Mouse (Mus musculus): Measurements from ENCODE around the gene Dpp8. TPM values are rescaled to one million over a fixed set of nuclear protein-coding genes. Genes with fewer than 3 reads are reported as not detected.

Dpp8 gene
- total and polyA plus RNA-seq, 3 experiments, result 36.0 to 53.2 (median 39.9) TPM

DNA sequence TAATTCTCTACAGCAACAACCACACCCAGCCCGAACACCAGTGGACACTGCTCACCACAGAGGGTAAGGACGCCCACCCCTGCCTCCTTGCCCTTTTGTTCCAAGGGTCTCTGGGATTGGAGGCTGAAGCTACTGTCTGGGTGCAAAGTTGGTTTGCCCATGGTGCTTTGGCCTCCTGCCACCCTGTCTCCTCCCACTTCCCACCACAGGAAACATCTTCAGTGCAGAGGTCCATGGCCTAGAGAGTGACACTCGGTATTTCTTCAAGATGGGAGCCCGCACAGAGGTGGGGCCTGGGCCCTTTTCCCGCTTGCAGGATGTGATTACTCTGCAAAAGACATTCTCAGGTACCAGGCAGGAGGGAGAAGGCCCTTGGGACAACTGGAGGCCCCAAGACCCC, 99.5 kb downstream of the Dpp8 start:
- in situ Hi-C loops (cut with MboI; ENCODE audit: low pct_ligation_motif_present, low pct_unique_long_range_greater_than_20kb, low sequenced_read_pairs), result no loop called here
- H3K4me3 ChIP-seq (replicated peaks in 1 of 3; ENCODE audit: low read depth in 2 of 3, low read length in 2 of 3, poor library complexity in 1 of 3), result no peak overlapping the region
- no peak overlapping the region for H3K4me2 ChIP-seq (ENCODE audit: insufficient read depth, low read depth, poor library complexity, severe bottlenecking)
- H3K9ac ChIP-seq (ENCODE audit: insufficient read depth, low read depth), result no peak overlapping the region
- no peaks in the 10 kb centered on the region for H3K36me3 ChIP-seq (replicated peaks in 1 of 2; ENCODE audit: control insufficient read depth in 1 of 2, insufficient read depth in 1 of 2, low read length in 1 of 2)
- peaks cover 35% of the 10 kb centered on the region for H3K27me3 ChIP-seq (replicated peaks)
- H3K4me1 ChIP-seq (ENCODE audit: control insufficient read depth in 1 of 2, insufficient read depth in 2 of 2), result peaks cover 18 to 33% of the 10 kb centered on the region in 2 experiments
- no peak for TF ChIP-seq GABPA (IDR thresholded peaks at IDR 0.05; ENCODE audit: insufficient replicate concordance, low read depth, low read length)
- TF ChIP-seq JUN (IDR thresholded peaks at IDR 0.05; ENCODE audit: insufficient read depth, low read depth, low read length), result no peak
- TF ChIP-seq MXI1 (IDR thresholded peaks at IDR 0.05; ENCODE audit: low read depth, low read length), result no peak
- TF ChIP-seq USF2 (conservative IDR thresholded peaks at IDR 0.05; ENCODE audit: low read depth, low read length), result no peak
- no peak for TF ChIP-seq SIN3A (IDR thresholded peaks at IDR 0.05; ENCODE audit: low read length)
- no peak for TF ChIP-seq RAD21 (IDR thresholded peaks at IDR 0.05; ENCODE audit: low read depth, low read length)
- TF ChIP-seq IRF4 (IDR thresholded peaks at IDR 0.05; ENCODE audit: low read depth, low read length), result no peak
- TF ChIP-seq ZNF384 (IDR thresholded peaks at IDR 0.05; ENCODE audit: low read depth, low read length), result no peak
- no peak for TF ChIP-seq MAX (IDR thresholded peaks at IDR 0.05; ENCODE audit: low read length)
- no peak for TF ChIP-seq RCOR1 (conservative IDR thresholded peaks at IDR 0.05; ENCODE audit: low read depth, low read length)
- no peak for TF ChIP-seq USF1 (IDR thresholded peaks at IDR 0.05; ENCODE audit: low read depth, low read length)
- no peak for TF ChIP-seq ZMIZ1 (IDR thresholded peaks at IDR 0.05; ENCODE audit: low read depth, low read length)
- TF ChIP-seq SMC3 (IDR thresholded peaks at IDR 0.05; ENCODE audit: low read depth, low read length), result no peak
- dilution Hi-C loops (cut with MboI; ENCODE audit: extremely low pct_ligation_motif_present, extremely low pct_unique_long_range_greater_than_20kb, low sequenced_read_pairs), result no loop called here
- no peaks in the 10 kb centered on the region for H3K79me2 ChIP-seq (replicated peaks; ENCODE audit: control insufficient read depth, extremely low read depth, insufficient read depth, poor library complexity, severe bottlenecking)
- no peak for DNase-seq (ENCODE audit: extremely low read depth)
- H3K9me3 ChIP-seq (replicated peaks; ENCODE audit: low read length), result no peaks in the 10 kb centered on the region
- no peak overlapping the region for H3K27ac ChIP-seq (ENCODE audit: insufficient read depth, low read depth)

Other genes with a start within 250 kb of the Dpp8 start
- gene Dennd4a, start 221.1 kb upstream of the Dpp8 start, total RNA-seq (2012; rRNA removed), result 24.0 and 37.1 TPM in 2 replicates
- 18.3 and 22.6 TPM in 2 replicates for gene Dennd4a, start 221.1 kb upstream of the Dpp8 start, total RNA-seq (2014; rRNA removed)
- gene Dennd4a, start 221.1 kb upstream of the Dpp8 start, polyA plus RNA-seq (2012; ENCODE audit: insufficient read length, low read depth), result 35.8 and 41.1 TPM in 2 replicates
- under 0.01 and 0.04 TPM in 2 replicates for gene Slc24a1, start 80.8 kb upstream of the Dpp8 start, total RNA-seq (2012; rRNA removed)
- not detected in 2 replicates for gene Slc24a1, start 80.8 kb upstream of the Dpp8 start, total RNA-seq (2014; rRNA removed)
- gene Slc24a1, start 80.8 kb upstream of the Dpp8 start, polyA plus RNA-seq (2012; ENCODE audit: insufficient read length, low read depth), result 0.05 and 0.11 TPM in 2 replicates
- gene Ints14, start 71.5 kb upstream of the Dpp8 start, total RNA-seq (2012; rRNA removed), result 30.1 and 38.2 TPM in 2 replicates
- gene Ints14, start 71.5 kb upstream of the Dpp8 start, total RNA-seq (2014; rRNA removed), result 51.9 and 52.9 TPM in 2 replicates
- gene Ints14, start 71.5 kb upstream of the Dpp8 start, polyA plus RNA-seq (2012; ENCODE audit: insufficient read length, low read depth), result 55.8 and 58.2 TPM in 2 replicates
- 30.4 and 36.5 TPM in 2 replicates for gene Hacd3, start 10.7 kb upstream of the Dpp8 start, total RNA-seq (2012; rRNA removed)
- gene Hacd3, start 10.7 kb upstream of the Dpp8 start, total RNA-seq (2014; rRNA removed), result 68.7 and 72.7 TPM in 2 replicates
- gene Hacd3, start 10.7 kb upstream of the Dpp8 start, polyA plus RNA-seq (2012; ENCODE audit: insufficient read length, low read depth), result 36.9 and 41.5 TPM in 2 replicates
- 0.04 and 0.13 TPM in 2 replicates for gene Igdcc4, start 69.1 kb downstream of the Dpp8 start, total RNA-seq (2012; rRNA removed)
- not detected in 2 replicates for gene Igdcc4, start 69.1 kb downstream of the Dpp8 start, total RNA-seq (2014; rRNA removed)
- 0.11 and 0.23 TPM in 2 replicates for gene Igdcc4, start 69.1 kb downstream of the Dpp8 start, polyA plus RNA-seq (2012; ENCODE audit: insufficient read length, low read depth)
- gene Igdcc3, start 108.8 kb downstream of the Dpp8 start, total RNA-seq (2012; rRNA removed), result 0.21 TPM in 1 of 2 replicates, not detected in the other
- gene Igdcc3, start 108.8 kb downstream of the Dpp8 start, total RNA-seq (2014; rRNA removed), result not detected in 2 replicates
- gene Igdcc3, start 108.8 kb downstream of the Dpp8 start, polyA plus RNA-seq (2012; ENCODE audit: insufficient read length, low read depth), result 0.20 and 0.26 TPM in 2 replicates
- gene Parp16, start 162.9 kb downstream of the Dpp8 start, total RNA-seq (2012; rRNA removed), result 1.3 and 1.7 TPM in 2 replicates
- 0.44 and 0.46 TPM in 2 replicates for gene Parp16, start 162.9 kb downstream of the Dpp8 start, total RNA-seq (2014; rRNA removed)
- gene Parp16, start 162.9 kb downstream of the Dpp8 start, polyA plus RNA-seq (2012; ENCODE audit: insufficient read length, low read depth), result 0.81 and 0.94 TPM in 2 replicates
- gene Cilp, start 232.8 kb downstream of the Dpp8 start, total RNA-seq (2012; rRNA removed), result not detected in 2 replicates
- gene Cilp, start 232.8 kb downstream of the Dpp8 start, total RNA-seq (2014; rRNA removed), result not detected in 2 replicates
- not detected in 2 replicates for gene Cilp, start 232.8 kb downstream of the Dpp8 start, polyA plus RNA-seq (2012; ENCODE audit: insufficient read length, low read depth)